Mouse (Mus musculus) lung, embryonic 14.5 days (tissue): ENCODE results near the gene Fuom. TPM values are rescaled to one million over a fixed set of nuclear protein-coding genes. Genes with fewer than 3 reads are reported as not detected.

Source experiments
- ATAC-seq: fragments of 200-750 bp; cut with Nextera tagmentation; 2 replicates; pipeline ENCODE4 v1.8.0; 2017; ENCODE audit warnings: mild to moderate bottlenecking, moderate TSS enrichment, moderate library complexity; ENCODE audit not compliant: insufficient read depth
- DNase-seq: peaks from one replicate; pipeline ENCODE4 v3.0.0-alpha.2; 2015
- H3K27ac ChIP-seq: fragments of 300-500 bp; sonication (generic); 2 replicates; pipeline ENCODE4 v1.5.1; 2014; ENCODE audit warnings: low read depth, mild to moderate bottlenecking, moderate library complexity
- H3K27me3 ChIP-seq: fragments of 300-500 bp; sonication (generic); 2 replicates; pipeline ENCODE4 v1.6.1; 2014; ENCODE audit warnings: low read length, control low read depth; ENCODE audit not compliant: insufficient read depth
- H3K36me3 ChIP-seq: fragments of 300-500 bp; sonication (generic); 2 replicates; pipeline ENCODE4 v1.6.1; 2014; ENCODE audit warnings: control low read depth; ENCODE audit not compliant: insufficient read depth
- H3K4me1 ChIP-seq: fragments of 300-500 bp; sonication (generic); 2 replicates; pipeline ENCODE4 v1.6.1; 2014; ENCODE audit warnings: antibody characterized with exemption, control low read depth; ENCODE audit not compliant: insufficient read depth
- H3K4me2 ChIP-seq: fragments of 300-500 bp; sonication (generic); 2 replicates; pipeline ENCODE4 v1.6.1; 2014; ENCODE audit warnings: mild to moderate bottlenecking
- H3K4me3 ChIP-seq: fragments of 300-500 bp; sonication (generic); 2 replicates; pipeline ENCODE4 v1.5.1; 2014; ENCODE audit warnings: low read depth, low read length
- H3K9ac ChIP-seq: fragments of 300-500 bp; sonication (generic); 2 replicates; pipeline ENCODE4 v1.6.1; 2014
- H3K9me3 ChIP-seq: fragments of 300-500 bp; sonication (generic); 2 replicates; pipeline ENCODE4 v1.6.1; 2016; ENCODE audit warnings: low read depth, low read length, control low read depth
- CTCF ChIP-seq: IDR thresholded peaks from 2 replicates; pipeline ENCODE4 v1.5.1; 2016; ENCODE audit warnings: antibody characterized with exemption, low read depth
- WGBS: fragments of 180-500 bp; shearing (Covaris S2); extraction: QIAGEN DNeasy Blood & Tissue Kit; methylation state at CpG from one replicate; pipeline ENCODE4 v1.1.7; 2014; 5-methylcytosine and 5-hydroxymethylcytosine counted together
- polyA plus RNA-seq: library from polyadenylated mRNA; unstranded; fragments of >200 nt; fragmentation: Nextera tagmentation; extraction: Ambion mirVana; gene quantifications from 2 replicates; pipeline ENCODE4 v1.2.1, GENCODE M21; 2014

The Fuom gene
- polyA plus RNA-seq, 1 experiment from 2014 or later = 10.5 TPM

GRCm38 (mm10) chr7:140120484-140120883, 18.2 kb upstream of the Fuom start:
- TF ChIP-seq CTCF = no peak
- ATAC-seq (no peak), DNase-seq (no peak)
- Histone ChIP-seq H3K4me3 (no peak overlapping the region), H3K27me3 (no peaks in the 10 kb centered on the region), H3K9me3 (no peaks in the 10 kb centered on the region), H3K4me2 (no peak overlapping the region), H3K4me1 (0 out of 2 replicates have a peak, but pooled peaks cover 3% of the 10 kb centered on the region), H3K27ac (no peak overlapping the region), H3K36me3 (no peaks in the 10 kb centered on the region), H3K9ac (no peak overlapping the region)
- WGBS = 88% methylated on average over 2 of the region's 2 CpGs

DNA sequence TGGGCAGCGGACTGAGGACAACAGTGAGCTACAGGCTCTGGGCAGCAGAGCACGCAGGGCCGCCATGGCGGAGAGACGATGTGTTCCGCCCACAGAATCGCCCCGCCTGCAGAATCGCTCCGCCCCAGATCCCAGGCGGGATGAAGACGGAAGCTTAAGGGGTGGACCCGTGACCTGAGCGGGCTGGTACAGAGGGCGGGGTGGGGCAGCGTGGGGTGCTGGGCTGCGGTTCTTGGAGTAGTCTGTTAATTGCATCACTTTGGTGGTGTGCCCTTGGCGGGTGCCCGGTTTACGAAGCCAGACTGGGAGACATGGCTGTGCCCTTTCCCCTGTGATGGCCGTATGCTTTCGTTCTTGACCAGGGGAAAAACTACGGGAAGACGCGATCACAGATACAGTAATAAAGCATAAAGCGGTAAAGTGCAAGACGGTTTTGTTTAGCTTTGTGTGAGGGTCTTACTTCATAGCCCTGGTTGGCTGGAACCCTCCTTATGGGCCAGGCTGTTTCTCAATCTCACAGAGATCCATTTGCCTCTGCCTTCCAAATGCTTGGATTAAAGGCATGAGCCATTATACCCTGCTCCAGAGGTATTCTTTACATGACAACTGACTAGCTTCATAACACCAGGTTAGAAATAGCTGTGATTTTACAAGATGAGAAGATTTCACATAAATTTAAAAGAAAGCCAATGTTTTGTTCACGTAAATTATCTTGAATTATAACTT, 14.3 kb upstream of the Fuom start, which contains the start of gene Echs1:
Gene Echs1, minus strand, starts transcription at position 148 of the 726 bp plus-strand sequence.
- peak within 1 kb of the TSS; percentile 69 for H3K9ac ChIP-seq
- 0 out of 2 replicates have a peak, but pooled peaks cover 3% of the 10 kb centered on the region for H3K4me1 ChIP-seq
- no peaks in the 10 kb centered on the region for H3K9me3 ChIP-seq
- H3K27ac ChIP-seq = peak within 1 kb of the TSS; percentile 75
- peak; percentile 96 for ATAC-seq
- peak; percentile 93 for DNase-seq
- H3K4me2 ChIP-seq = peak within 1 kb of the TSS; percentile 93
- H3K36me3 ChIP-seq = peaks cover 14% of the 10 kb centered on the region
- no peak for TF ChIP-seq CTCF
- peak within 1 kb of the TSS; percentile 59 for H3K4me3 ChIP-seq
- no peaks in the 10 kb centered on the region for H3K27me3 ChIP-seq
- WGBS = 4% methylated on average over 28 of the region's 28 CpGs

- Histone ChIP-seq H3K9me3 (no peaks in the 10 kb centered on the region), H3K27ac (peak within 1 kb of the TSS; percentile 75), H3K4me3 (peak within 1 kb of the TSS; percentile 59), H3K36me3 (peaks cover 20% of the 10 kb centered on the region), H3K4me2 (peak within 1 kb of the TSS; percentile 93), H3K9ac (peak within 1 kb of the TSS; percentile 69), H3K4me1 (0 out of 2 replicates have a peak, but pooled peaks cover 3% of the 10 kb centered on the region), H3K27me3 (no peaks in the 10 kb centered on the region)
- under 1% methylated on average over 23 of the region's 23 CpGs for WGBS
- ATAC-seq (peak; percentile 86), DNase-seq (peak; percentile 85)
- TF ChIP-seq CTCF = no peak
Measured at GRCm38 (mm10) chr7:140115583-140116328, 13.5 kb upstream of the Fuom start, which contains the start of gene Paox. Paox (plus strand) TSS chr7:140115799.

DNA sequence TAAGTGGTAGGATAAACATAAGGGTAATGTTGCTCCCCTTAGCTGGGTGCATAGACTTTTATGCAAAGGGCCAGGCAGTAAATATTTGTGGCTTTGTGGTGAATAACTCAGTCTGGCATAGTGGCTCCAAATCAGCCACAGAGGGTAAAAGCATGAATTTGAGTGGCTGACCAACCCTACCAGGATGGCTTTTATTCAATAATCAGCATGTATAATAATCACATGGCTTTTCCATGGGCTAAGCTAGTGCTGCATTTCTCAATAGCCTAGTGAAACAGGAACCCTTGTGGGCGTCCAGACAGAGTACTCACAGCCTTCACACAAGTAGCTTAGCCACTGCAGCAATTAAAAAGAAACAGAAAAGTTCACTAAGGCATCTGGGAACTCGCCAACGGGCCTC, 9.7 kb upstream of the Fuom start:
- Histone ChIP-seq H3K9ac (no peak overlapping the region), H3K9me3 (no peaks in the 10 kb centered on the region), H3K27me3 (no peaks in the 10 kb centered on the region), H3K36me3 (peaks cover 55% of the 10 kb centered on the region), H3K4me1 (0 out of 2 replicates have a peak, but pooled peaks cover under 1% of the 10 kb centered on the region), H3K4me2 (no peak overlapping the region), H3K4me3 (no peak overlapping the region), H3K27ac (no peak overlapping the region)
- DNase-seq (no peak), ATAC-seq (no peak)
- 64% methylated on average over 3 of the region's 3 CpGs for WGBS
- no peak for TF ChIP-seq CTCF

DNA sequence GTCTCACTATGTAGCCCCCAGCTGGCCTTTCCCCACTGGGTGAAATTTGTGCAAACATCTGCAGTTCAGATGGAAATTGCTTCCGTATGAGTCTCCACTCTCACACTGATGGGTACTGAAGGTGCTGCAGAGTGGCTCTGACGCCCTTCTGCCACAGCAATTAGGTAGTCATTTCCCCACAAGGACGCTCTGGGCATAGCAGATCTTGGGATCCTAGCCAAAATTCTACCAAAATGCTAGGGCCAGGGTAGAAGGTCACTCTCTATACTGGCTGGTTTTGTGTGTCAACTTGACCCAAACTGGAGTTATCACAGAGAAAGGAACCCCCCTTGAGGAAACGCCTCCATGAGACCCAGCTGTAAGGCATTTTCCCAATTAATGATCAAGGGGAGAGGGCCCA, 1.8 kb upstream of the Fuom start:
- Histone ChIP-seq H3K4me3 (no peak overlapping the region), H3K27me3 (no peaks in the 10 kb centered on the region), H3K27ac (no peak overlapping the region), H3K36me3 (peaks cover 35% of the 10 kb centered on the region), H3K4me1 (no peaks in the 10 kb centered on the region), H3K9ac (no peak overlapping the region), H3K9me3 (no peaks in the 10 kb centered on the region), H3K4me2 (no peak overlapping the region)
- 73% methylated on average over 4 of the region's 4 CpGs for WGBS
- DNase-seq = no peak
- no peak for TF ChIP-seq CTCF
- no peak for ATAC-seq

DNA sequence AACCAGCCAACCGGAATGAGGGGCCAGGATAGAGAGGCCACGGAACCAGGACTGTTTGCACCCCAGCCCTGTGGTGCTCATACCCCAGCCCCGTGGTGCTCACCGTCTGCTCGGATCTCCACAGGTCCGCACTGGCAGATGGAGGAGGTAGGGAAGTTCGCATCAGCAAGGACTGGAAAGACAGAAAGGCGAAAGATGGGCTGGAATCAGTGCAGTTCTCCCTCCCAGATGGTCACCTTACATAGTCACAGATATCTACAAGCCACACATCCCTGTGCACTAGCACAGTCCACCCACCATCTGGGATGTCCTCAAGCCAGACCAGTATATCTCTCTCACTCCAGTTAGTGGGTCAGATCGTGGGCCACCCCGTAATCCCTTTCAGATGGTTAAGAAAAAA, 743 bp downstream of the Fuom start:
- ATAC-seq (0 out of 2 replicates have a peak, but pooled peaks have one; percentile 42), DNase-seq (no peak)
- Histone ChIP-seq H3K27ac (no peak overlapping the region), H3K4me2 (peak overlapping the region; percentile 75), H3K9ac (peak overlapping the region; percentile 48; the same call in 1 of the 2 replicates), H3K4me1 (no peaks in the 10 kb centered on the region), H3K9me3 (no peaks in the 10 kb centered on the region), H3K4me3 (peak overlapping the region; percentile 38), H3K36me3 (peaks cover 12% of the 10 kb centered on the region), H3K27me3 (no peaks in the 10 kb centered on the region)
- no peak for TF ChIP-seq CTCF
- WGBS = 69% methylated on average over 10 of the region's 10 CpGs

DNA sequence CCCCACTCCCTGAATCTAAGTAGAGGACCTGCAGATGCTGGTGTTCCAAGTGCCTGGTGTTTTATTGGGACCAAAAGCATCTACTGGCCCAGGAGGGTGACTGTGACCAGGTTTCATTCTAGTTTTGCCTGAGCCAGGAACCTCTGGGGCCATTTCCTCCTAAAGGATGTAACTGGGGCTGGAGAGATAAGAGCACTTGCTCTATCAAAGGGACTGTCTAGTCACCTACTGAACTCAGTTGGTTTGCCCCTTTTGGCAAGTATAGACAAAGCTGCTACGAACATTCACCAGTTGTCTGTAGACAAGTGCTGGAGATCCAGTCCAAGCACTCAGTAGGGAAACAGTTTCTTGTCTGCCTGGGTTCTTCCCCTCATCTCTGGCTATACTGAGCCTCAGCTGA, 3.8 kb downstream of the Fuom start:
- 81% methylated on average over 1 of the region's 1 CpGs for WGBS
- Histone ChIP-seq H3K9me3 (no peaks in the 10 kb centered on the region), H3K36me3 (no peaks in the 10 kb centered on the region), H3K27me3 (no peaks in the 10 kb centered on the region), H3K4me2 (no peak overlapping the region), H3K4me3 (no peak overlapping the region), H3K4me1 (no peaks in the 10 kb centered on the region), H3K9ac (no peak overlapping the region), H3K27ac (no peak overlapping the region)
- DNase-seq (no peak), ATAC-seq (no peak)
- no peak for TF ChIP-seq CTCF
